Mouse (Mus musculus) regulatory T cell (primary cell): ENCODE results near the gene Ube2o.

Experiments
- in situ Hi-C: fragments of 300-600 bp; cut with MboI, MseI; formaldehyde crosslinking; loops from one replicate; pipeline ENCODE4 v1.15.1; 2025; ENCODE audit warnings: high pct_unique_total_duplicates

Gene Ube2o

DNA sequence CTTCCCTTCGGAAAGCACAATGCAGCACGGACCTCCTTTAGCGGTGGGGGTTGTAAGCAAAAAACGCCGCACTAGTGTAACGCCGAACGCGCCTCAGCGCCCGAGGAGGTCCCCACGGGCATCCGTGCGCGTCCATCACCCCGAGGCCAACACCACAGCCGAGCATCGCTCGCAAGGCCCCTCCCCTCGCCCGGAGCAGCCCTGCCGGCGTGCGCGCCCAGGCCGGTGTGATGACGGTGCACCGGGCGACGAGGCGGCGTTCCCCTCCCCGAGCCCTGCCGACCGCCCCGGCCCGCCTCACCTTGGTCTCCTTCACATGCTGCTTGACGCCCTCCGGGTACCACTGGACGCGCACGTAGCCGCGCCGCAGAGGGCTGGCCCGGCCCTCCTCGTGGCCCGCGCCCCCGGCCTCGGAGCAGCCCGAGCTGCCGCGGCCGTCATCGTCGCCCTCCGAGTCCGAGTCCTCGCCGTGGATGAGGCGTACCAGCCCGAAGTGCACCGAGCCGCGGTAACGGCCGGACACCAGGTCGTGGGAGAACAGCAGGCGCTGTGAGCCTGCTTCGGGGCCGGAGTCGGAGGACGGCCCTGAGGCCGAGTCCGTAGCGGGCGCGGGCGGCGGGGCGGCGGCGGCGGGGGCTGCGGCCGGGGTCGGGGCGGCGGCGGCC is 404 bp downstream of the Ube2o start:
- in situ Hi-C loops = no loop called here

DNA sequence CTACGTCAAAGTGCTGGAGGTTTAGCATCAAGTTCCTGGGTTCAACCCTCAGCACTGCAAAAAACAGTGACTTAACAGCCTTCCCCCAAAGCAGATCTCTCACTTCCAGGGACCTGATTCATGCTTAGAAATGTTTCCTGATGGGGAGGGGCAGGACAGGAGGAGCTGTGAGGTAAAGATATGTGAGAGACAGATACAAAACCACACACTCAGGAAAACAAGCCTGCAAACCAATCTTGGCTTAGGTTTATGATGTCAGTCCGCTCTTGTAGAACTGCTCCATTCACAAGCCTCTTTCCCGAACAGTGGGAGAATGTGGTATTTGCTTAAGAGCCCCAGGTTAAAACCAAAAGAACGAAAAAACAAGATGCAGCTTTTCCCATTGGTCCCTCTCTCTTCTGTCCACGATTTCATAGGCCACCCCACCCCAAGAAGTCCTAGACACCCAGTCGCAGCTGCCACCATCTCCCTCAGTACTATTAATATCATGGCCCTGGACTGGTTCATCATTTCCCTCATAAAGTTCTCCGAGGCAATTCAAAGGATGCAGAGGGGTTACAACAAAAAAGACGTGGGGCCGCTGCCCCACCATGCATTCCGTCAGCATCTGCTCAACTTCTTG is 1.1 kb downstream of the Ube2o start:
- in situ Hi-C loops = no loop called here

GRCm38 (mm10) chr11:116579280-116579679 is 2.0 kb downstream of the Ube2o start:
- in situ Hi-C loops = no loop called here

- in situ Hi-C loops = no loop called here
These were observed 5.9 kb downstream of the Ube2o start for GRCm38 (mm10) chr11:116575396-116575795.

GRCm38 (mm10) chr11:116574982-116575381 is 6.3 kb downstream of the Ube2o start:
- in situ Hi-C loops = no loop called here

DNA sequence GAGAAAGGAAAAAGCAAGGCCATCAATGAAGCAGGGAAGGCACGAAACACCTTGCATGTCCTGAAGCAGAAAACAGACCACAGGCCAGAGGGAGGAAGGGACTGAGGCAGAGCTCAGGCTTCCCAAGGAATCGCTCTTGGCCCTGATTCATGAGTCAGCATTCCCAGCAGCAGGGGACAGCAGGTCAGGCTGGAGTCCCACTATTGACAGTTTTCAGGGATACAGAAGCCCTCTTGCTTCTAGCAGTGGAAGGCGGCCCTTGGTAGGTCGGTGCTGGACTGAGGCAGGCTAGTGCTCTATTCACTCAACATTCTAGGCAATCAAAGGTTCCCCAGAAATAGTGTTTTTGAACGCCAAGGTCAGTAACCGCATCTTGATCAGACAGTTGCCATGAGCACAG is 6.8 kb downstream of the Ube2o start:
- in situ Hi-C loops = no loop called here

DNA sequence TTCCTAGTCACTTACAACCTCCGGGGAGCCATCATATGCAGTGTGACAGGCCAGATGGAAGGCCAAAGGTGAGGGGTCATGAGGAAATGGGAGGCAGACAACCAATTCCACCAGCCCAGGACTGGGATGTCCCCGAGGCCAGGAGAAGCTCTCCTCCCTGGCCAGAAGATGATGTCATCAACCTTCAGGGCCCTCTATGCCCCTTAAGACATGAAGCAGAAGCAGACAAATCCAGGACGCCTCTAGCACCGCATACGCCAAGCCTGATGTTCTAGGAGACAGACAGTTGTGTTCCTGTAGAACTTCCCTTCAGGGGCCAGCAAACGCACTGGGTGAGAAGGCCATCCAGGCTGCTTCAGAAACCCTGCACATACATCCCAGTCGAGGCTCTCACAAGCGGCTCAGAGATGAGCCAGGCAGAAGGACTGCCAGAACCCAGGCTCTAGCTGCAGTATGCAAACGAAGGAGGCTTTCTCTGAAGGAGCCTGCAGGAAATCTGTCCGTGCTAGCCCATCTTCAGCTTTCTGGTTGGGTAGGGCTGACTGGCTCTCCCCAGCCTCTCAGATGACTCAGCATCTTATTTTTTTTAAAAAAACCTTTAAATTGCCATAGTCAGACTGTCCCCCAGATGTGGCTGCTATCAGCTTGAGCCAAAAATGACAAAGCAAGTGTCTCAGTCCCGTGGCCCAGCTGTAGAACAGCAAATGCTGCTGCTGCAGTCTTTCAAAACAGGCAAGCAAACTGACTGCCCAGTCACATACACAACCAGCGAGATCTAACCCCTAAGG is 8.3 kb downstream of the Ube2o start:
- in situ Hi-C loops = no loop called here

- in situ Hi-C loops = no loop called here
These were observed 9.2 kb downstream of the Ube2o start for GRCm38 (mm10) chr11:116571767-116572679.

GRCm38 (mm10) chr11:116570821-116571220 is 10.4 kb downstream of the Ube2o start:
- in situ Hi-C loops = no loop called here

- in situ Hi-C loops = no loop called here
These were observed 13.7 kb downstream of the Ube2o start for GRCm38 (mm10) chr11:116567531-116567930.

DNA sequence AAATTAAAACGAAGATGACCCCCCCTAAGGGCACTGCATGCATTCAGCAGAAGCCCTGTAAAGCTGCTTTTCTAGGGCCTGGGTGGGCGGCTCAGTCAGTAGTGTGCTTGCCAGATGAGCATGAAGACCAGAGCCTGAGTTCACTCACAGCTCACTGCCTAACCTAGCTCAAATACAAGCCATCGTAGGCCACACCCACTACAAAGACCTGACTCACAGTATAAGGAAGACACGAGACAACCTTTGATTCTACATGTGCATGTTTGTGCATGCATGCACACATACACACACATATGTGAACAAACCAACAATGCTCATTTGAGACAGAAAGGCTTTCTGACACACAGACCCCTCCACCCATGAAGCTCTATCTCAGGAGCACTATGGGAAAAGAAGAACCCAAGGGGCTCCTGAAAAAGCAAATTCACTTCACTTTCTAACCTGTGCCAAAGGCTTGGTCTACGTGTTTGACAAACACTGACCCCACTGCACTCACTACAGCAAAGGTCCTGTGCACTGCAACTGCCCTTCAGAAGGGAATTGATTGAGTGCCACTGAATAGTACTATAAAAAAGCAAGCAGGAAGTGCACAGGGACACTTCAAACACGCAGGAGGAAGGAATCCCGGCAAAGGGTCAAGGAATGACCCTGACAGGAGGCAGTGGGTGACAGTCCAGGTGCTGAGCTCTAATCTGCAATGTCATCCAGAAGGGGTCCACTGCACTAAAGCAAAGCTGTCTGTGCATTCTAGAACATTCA is 15.8 kb downstream of the Ube2o start:
- in situ Hi-C loops = no loop called here

DNA sequence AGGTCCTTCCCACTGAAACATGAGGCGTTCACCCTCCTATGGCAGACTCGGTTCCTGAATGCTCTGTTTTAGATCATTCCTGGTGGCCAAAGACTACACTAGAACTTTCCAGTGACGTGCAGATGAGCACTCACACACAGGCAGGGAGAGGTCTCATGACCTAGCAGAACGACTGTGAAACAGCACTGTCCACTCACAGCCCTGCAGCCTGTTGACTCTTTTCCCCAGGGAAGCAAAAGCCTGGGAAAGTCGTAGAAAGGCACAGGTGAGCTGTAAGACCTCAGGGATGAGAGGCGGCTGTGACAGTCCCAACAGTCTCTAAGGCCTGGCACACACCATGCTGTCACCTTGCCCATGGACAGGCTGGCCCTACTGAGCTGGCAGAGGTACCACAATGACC is 24.9 kb downstream of the Ube2o start:
- in situ Hi-C loops = no loop called here

- in situ Hi-C loops = no loop called here
These were observed 25.7 kb downstream of the Ube2o start for GRCm38 (mm10) chr11:116555572-116555971.

DNA sequence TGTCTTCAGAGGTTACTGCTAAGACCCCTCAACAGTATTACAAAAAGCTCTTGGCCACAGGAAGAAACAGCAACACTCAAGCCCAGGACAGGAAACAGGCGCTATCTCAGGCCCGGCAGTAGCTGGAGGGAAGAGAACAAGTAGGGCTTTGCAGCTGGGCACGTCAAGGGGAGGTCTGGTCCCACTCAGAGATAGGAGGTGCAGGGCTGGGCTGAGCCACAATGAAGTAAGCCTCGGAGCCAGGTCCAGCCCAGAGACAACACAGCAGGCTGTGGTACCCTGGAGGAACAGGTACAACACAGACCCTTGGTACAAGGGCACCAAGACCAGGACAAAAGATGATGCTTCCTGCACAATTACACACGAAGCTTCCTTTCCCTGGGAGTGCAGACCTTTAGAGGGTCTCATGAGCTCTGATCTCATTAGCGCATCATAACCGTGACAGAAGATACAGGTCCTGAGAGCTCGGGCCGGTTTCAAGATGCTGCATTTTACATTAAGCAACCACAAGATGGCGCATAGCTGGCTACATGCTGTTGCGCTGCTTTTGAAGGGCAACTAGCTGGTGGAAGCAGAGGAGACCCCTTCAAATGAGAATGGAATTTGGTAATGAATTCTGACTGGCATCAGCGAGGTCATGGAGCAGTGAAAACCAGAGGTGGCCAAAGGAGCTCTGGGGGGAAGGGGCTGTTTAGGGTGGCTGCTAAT is 26.9 kb downstream of the Ube2o start:
- in situ Hi-C loops = no loop called here

- in situ Hi-C loops = no loop called here
These were observed 29.1 kb downstream of the Ube2o start for GRCm38 (mm10) chr11:116552194-116552593.

DNA sequence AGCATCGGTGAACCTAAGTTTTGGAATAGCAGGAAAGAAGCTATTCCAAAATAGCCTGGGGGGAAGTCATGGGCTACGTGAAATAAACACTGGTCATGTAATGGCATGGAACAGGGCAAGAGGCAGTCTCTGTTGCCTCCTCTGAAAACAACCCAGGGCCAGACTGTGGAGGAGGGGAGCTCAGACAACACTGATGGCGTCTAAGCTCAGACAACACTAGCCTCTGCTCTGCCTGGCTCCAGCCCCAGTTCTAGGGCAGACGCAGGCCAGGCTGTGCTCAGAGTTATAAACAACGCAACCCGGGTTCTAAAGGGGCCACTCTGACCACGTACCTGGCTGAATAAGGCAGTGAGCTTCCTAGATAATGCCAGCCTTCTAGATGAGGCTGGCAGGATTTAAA is 30.5 kb downstream of the Ube2o start:
- in situ Hi-C loops = no loop called here

- in situ Hi-C loops = no loop called here
These were observed 31.8 kb downstream of the Ube2o start for GRCm38 (mm10) chr11:116549273-116550038.

DNA sequence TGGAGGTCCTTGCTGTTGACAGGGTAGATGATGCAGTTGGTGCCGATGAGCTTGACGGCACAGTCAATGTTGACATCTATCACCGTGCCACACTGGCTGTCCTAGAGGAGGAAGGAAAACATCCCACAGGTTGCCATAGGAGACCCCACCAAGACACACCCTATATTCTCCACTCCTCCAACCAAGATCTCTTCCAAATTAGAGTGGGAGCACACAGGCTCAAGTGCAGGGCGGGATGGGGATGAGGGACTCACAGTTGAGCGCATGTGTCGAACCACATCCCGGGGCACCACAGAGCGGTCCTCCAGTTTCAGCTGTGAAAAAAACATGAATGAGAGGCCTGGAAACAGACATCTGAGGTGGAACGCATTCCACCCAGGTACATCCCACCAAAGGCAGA is 32.5 kb downstream of the Ube2o start:
- in situ Hi-C loops = no loop called here

DNA sequence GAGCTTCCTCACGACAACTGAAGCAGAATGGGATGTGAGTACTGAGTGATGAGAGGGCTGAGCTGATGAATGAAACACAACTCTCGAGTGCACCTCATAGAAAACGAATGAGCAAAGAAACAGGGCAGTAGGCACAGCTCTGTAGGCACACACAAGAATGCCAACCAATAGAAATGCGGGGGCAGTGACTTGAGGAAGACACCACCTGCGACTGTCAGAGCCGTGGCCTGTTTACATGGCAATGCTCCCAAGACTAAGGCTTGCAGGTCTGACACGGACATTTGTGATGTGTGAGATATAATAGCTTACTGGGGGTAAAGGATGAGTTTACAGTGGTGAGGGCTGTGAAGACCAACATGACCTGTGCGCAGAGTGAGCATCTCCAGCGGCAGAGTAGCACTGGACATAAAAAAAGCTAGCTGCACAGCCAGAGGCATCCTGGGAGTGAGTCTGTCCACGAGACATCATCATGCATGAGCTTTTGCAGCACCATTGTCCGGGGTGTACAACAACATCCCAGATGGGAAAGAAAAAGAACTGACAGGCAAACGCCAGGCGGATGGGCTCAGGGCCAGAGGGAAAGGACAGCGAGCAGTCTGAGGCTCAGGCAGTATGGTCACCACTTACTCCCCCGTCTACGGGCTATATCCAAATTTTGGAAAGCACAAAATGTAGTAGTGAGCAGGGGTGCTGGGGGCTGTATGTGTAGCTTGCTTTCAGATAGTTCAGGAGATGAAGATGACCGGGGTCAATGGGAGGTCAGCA is 33.8 kb downstream of the Ube2o start:
- in situ Hi-C loops = no loop called here
